Mouse (Mus musculus): ENCODE data around the gene Khk. TPM values are rescaled to one million over a fixed set of nuclear protein-coding genes. Genes with fewer than 3 reads are reported as not detected.

The Khk gene
- polyA plus RNA-seq, 1 experiment from 2014 or later: 5.6 TPM

- ATAC-seq (ENCODE audit: low FRiP score, low read depth): no peak
- Histone ChIP-seq H3K4me2 (replicated peaks) (peak overlapping the region; percentile 22), H3K9me3 (no peaks in the 10 kb centered on the region), H3K27ac (replicated peaks) (0 out of 2 replicates have a peak overlapping the region, but pooled peaks have one; percentile 43), H3K4me1 (peaks cover 35% of the 10 kb centered on the region), H3K9ac (replicated peaks) (0 out of 2 replicates have a peak overlapping the region, but pooled peaks have one; percentile 28), H3K27me3 (no peaks in the 10 kb centered on the region), H3K4me3 (no peak overlapping the region; the same call in 1 of the 2 replicates), H3K36me3 (0 out of 2 replicates have a peak, but pooled peaks cover 2% of the 10 kb centered on the region)
- WGBS: 81% methylated on average over 6 of the region's 6 CpGs
These were observed 6.4 kb upstream of the Khk start for GRCm38 (mm10) chr5:30914849-30915248.

- 72% methylated on average over 9 of the region's 9 CpGs for WGBS
- Histone ChIP-seq H3K9me3 (no peaks in the 10 kb centered on the region), H3K27ac (replicated peaks) (peak overlapping the region; percentile 43), H3K36me3 (0 out of 2 replicates have a peak, but pooled peaks cover 2% of the 10 kb centered on the region), H3K27me3 (peaks cover 3% of the 10 kb centered on the region; the same call in 1 of the 2 replicates), H3K9ac (replicated peaks) (no peak overlapping the region), H3K4me2 (replicated peaks) (peak overlapping the region; percentile 22; the same call in 1 of the 2 replicates), H3K4me1 (peaks cover 39% of the 10 kb centered on the region), H3K4me3 (peak overlapping the region; percentile 16)
- ATAC-seq (ENCODE audit: low FRiP score, low read depth): peak; percentile 62
These were observed 5.8 kb upstream of the Khk start for GRCm38 (mm10) chr5:30915456-30915855.

- H3K27ac ChIP-seq (replicated peaks): no peak overlapping the region
- peak overlapping the region; percentile 33 for H3K4me2 ChIP-seq (replicated peaks)
- H3K27me3 ChIP-seq: peaks cover 9% of the 10 kb centered on the region; the same call in 1 of the 2 replicates
- WGBS: 7% methylated on average over 7 of the region's 7 CpGs
- H3K9me3 ChIP-seq: no peaks in the 10 kb centered on the region
- peak; percentile 86 for ATAC-seq (ENCODE audit: low FRiP score, low read depth)
- peaks cover 44% of the 10 kb centered on the region for H3K4me1 ChIP-seq
- no peak overlapping the region; the same call in 1 of the 2 replicates for H3K9ac ChIP-seq (replicated peaks)
- H3K4me3 ChIP-seq: peak overlapping the region; percentile 11; the same call in 1 of the 2 replicates
- H3K36me3 ChIP-seq: 0 out of 2 replicates have a peak, but pooled peaks cover 2% of the 10 kb centered on the region
These were observed 5.2 kb upstream of the Khk start for GRCm38 (mm10) chr5:30915974-30916433.

- Histone ChIP-seq H3K27ac (replicated peaks) (no peak overlapping the region), H3K4me1 (peaks cover 49% of the 10 kb centered on the region)
- WGBS: 92% methylated on average over 9 of the region's 9 CpGs
These were observed 4.4 kb upstream of the Khk start for GRCm38 (mm10) chr5:30916841-30917240.

GRCm38 (mm10) chr5:30917348-30917747, 3.9 kb upstream of the Khk start:
- 91% methylated on average over 11 of the region's 11 CpGs for WGBS
- ATAC-seq (ENCODE audit: low FRiP score, low read depth): no peak
- Histone ChIP-seq H3K9ac (replicated peaks) (no peak overlapping the region), H3K27ac (replicated peaks) (no peak overlapping the region), H3K4me1 (peaks cover 50% of the 10 kb centered on the region), H3K9me3 (no peaks in the 10 kb centered on the region), H3K36me3 (0 out of 2 replicates have a peak, but pooled peaks cover 2% of the 10 kb centered on the region), H3K4me3 (no peak overlapping the region), H3K4me2 (replicated peaks) (no peak overlapping the region), H3K27me3 (peaks cover 11% of the 10 kb centered on the region; the same call in 1 of the 2 replicates)

More at GRCm38 (mm10) chr5:30916841-30917240, 4.4 kb upstream of the Khk start:
- H3K9me3 ChIP-seq: no peaks in the 10 kb centered on the region
- no peak overlapping the region for H3K4me3 ChIP-seq
- no peak overlapping the region for H3K9ac ChIP-seq (replicated peaks)
- no peak overlapping the region for H3K4me2 ChIP-seq (replicated peaks)
- 0 out of 2 replicates have a peak, but pooled peaks cover 2% of the 10 kb centered on the region for H3K36me3 ChIP-seq
- no peak for ATAC-seq (ENCODE audit: low FRiP score, low read depth)
- peaks cover 9% of the 10 kb centered on the region; the same call in 1 of the 2 replicates for H3K27me3 ChIP-seq

GRCm38 (mm10) chr5:30917891-30918670, 3.1 kb upstream of the Khk start:
- no peaks in the 10 kb centered on the region for H3K9me3 ChIP-seq
- H3K36me3 ChIP-seq: 0 out of 2 replicates have a peak, but pooled peaks cover 2% of the 10 kb centered on the region
- WGBS: 83% methylated on average over 31 of the region's 31 CpGs
- H3K4me2 ChIP-seq (replicated peaks): no peak overlapping the region
- no peak for ATAC-seq (ENCODE audit: low FRiP score, low read depth)
- H3K27me3 ChIP-seq: peaks cover 19% of the 10 kb centered on the region
- peaks cover 45% of the 10 kb centered on the region for H3K4me1 ChIP-seq
- H3K27ac ChIP-seq (replicated peaks): no peak overlapping the region
- H3K9ac ChIP-seq (replicated peaks): no peak overlapping the region
- H3K4me3 ChIP-seq: no peak overlapping the region

- Histone ChIP-seq H3K36me3 (0 out of 2 replicates have a peak, but pooled peaks cover 2% of the 10 kb centered on the region), H3K4me2 (replicated peaks) (no peak overlapping the region), H3K27me3 (peaks cover 25% of the 10 kb centered on the region), H3K4me1 (peaks cover 39% of the 10 kb centered on the region), H3K4me3 (no peak overlapping the region), H3K9me3 (no peaks in the 10 kb centered on the region), H3K27ac (replicated peaks) (no peak overlapping the region), H3K9ac (replicated peaks) (no peak overlapping the region)
- ATAC-seq (ENCODE audit: low FRiP score, low read depth): no peak
- WGBS: 83% methylated on average over 8 of the region's 8 CpGs
These were observed 2.5 kb upstream of the Khk start for GRCm38 (mm10) chr5:30918691-30919090.

GRCm38 (mm10) chr5:30919831-30920614, 1.2 kb upstream of the Khk start:
- 72% methylated on average over 11 of the region's 11 CpGs for WGBS
- Histone ChIP-seq H3K4me2 (replicated peaks) (no peak overlapping the region), H3K9ac (replicated peaks) (no peak overlapping the region), H3K4me1 (peaks cover 31% of the 10 kb centered on the region), H3K27me3 (peaks cover 35% of the 10 kb centered on the region), H3K4me3 (no peak overlapping the region), H3K36me3 (0 out of 2 replicates have a peak, but pooled peaks cover 2% of the 10 kb centered on the region), H3K27ac (replicated peaks) (no peak overlapping the region), H3K9me3 (no peaks in the 10 kb centered on the region)
- ATAC-seq (ENCODE audit: low FRiP score, low read depth): no peak

- Histone ChIP-seq H3K4me2 (replicated peaks) (peak overlapping the region; percentile 70; the same call in 1 of the 2 replicates), H3K4me3 (no peak overlapping the region), H3K9me3 (no peaks in the 10 kb centered on the region), H3K27ac (replicated peaks) (no peak overlapping the region), H3K27me3 (peaks cover 35% of the 10 kb centered on the region), H3K9ac (replicated peaks) (no peak overlapping the region), H3K36me3 (0 out of 2 replicates have a peak, but pooled peaks cover 2% of the 10 kb centered on the region), H3K4me1 (peaks cover 27% of the 10 kb centered on the region)
- WGBS: 68% methylated on average over 19 of the region's 19 CpGs
- peak; percentile 5; the same call in 1 of the 2 replicates for ATAC-seq (ENCODE audit: low FRiP score, low read depth)
These were observed 610 bp upstream of the Khk start for GRCm38 (mm10) chr5:30920621-30921020.

- Histone ChIP-seq H3K9ac (replicated peaks) (no peak overlapping the region), H3K4me3 (no peak overlapping the region)
- WGBS: 71% methylated on average over 10 of the region's 10 CpGs
These were observed 1.4 kb downstream of the Khk start for GRCm38 (mm10) chr5:30922581-30923041.

GRCm38 (mm10) chr5:30923119-30923518, 1.9 kb downstream of the Khk start:
- peaks cover 35% of the 10 kb centered on the region for H3K27me3 ChIP-seq
- no peak overlapping the region for H3K27ac ChIP-seq (replicated peaks)
- no peak for ATAC-seq (ENCODE audit: low FRiP score, low read depth)
- H3K4me1 ChIP-seq: peaks cover 21% of the 10 kb centered on the region
- H3K4me3 ChIP-seq: no peak overlapping the region
- 88% methylated on average over 6 of the region's 6 CpGs for WGBS
- H3K36me3 ChIP-seq: 0 out of 2 replicates have a peak, but pooled peaks cover 2% of the 10 kb centered on the region
- H3K4me2 ChIP-seq (replicated peaks): no peak overlapping the region
- no peak overlapping the region for H3K9ac ChIP-seq (replicated peaks)
- no peaks in the 10 kb centered on the region for H3K9me3 ChIP-seq

More at GRCm38 (mm10) chr5:30922581-30923041, 1.4 kb downstream of the Khk start:
- peaks cover 35% of the 10 kb centered on the region for H3K27me3 ChIP-seq
- peaks cover 21% of the 10 kb centered on the region for H3K4me1 ChIP-seq
- H3K36me3 ChIP-seq: 0 out of 2 replicates have a peak, but pooled peaks cover 2% of the 10 kb centered on the region
- no peak overlapping the region for H3K27ac ChIP-seq (replicated peaks)
- H3K9me3 ChIP-seq: no peaks in the 10 kb centered on the region
- ATAC-seq (ENCODE audit: low FRiP score, low read depth): no peak
- peak overlapping the region; percentile 70 for H3K4me2 ChIP-seq (replicated peaks)

All from midbrain, embryonic 12.5 days (tissue).